12 mouse cellular contexts compared by ENCODE assay signal in genomic region chr11:78828386-78828785, GRCm38 (mm10). TPM values are rescaled to one million over a fixed set of nuclear protein-coding genes. Genes with fewer than 3 reads are reported as not detected.
DNase-seq lines count a peak whose midpoint lies in the region; ATAC-seq and TF ChIP-seq lines count a peak whose summit lies in the region.
"Had no signal": no experiment of that assay in that cellular context is flagged by ENCODE, and none has a peak within 500 bp of the region (broad histone marks: within the 10 kb centered on the region; RNA-seq: fewer than 3 reads in every experiment).

No protein-coding gene starts in this region.

- 0 out of 2 replicates have a peak, but pooled peaks cover 11% of the 10 kb centered on the region for H3K4me1 ChIP-seq in forebrain, postnatal 0 days (ENCODE audit: insufficient read depth)
- H3K4me1 ChIP-seq in forebrain, embryonic 12.5 days: peaks cover 42% of the 10 kb centered on the region
- peaks cover 3% of the 10 kb centered on the region; the same call in 1 of the 2 replicates for H3K4me1 ChIP-seq in lung, embryonic 14.5 days (ENCODE audit: insufficient read depth)

- no peak overlapping the region for H3K4me2 ChIP-seq in forebrain, postnatal 0 days (ENCODE audit: low read depth)
- no peak overlapping the region for H3K4me2 ChIP-seq in forebrain, embryonic 12.5 days
- H3K4me2 ChIP-seq in lung, embryonic 14.5 days: no peak overlapping the region
- H3K4me2 ChIP-seq: heart, embryonic 15.5 days had no signal

- H3K27me3 ChIP-seq in forebrain, postnatal 0 days (ENCODE audit: insufficient read depth, low read length): no peaks in the 10 kb centered on the region
- no peaks in the 10 kb centered on the region for H3K27me3 ChIP-seq in forebrain, embryonic 12.5 days
- H3K27me3 ChIP-seq in lung, embryonic 14.5 days (ENCODE audit: insufficient read depth, low read length): no peaks in the 10 kb centered on the region
- H3K27me3 ChIP-seq: heart, embryonic 15.5 days had no signal

- no peak for ATAC-seq in forebrain, postnatal 0 days
- no peak for ATAC-seq in forebrain, embryonic 12.5 days (ENCODE audit: low FRiP score)
- ATAC-seq in lung, embryonic 14.5 days (ENCODE audit: insufficient read depth): no peak

- WGBS in forebrain, postnatal 0 days: 39% methylated on average over 2 of the region's 2 CpGs
- WGBS in forebrain, embryonic 12.5 days: 44% methylated on average over 2 of the region's 2 CpGs
- WGBS in lung, embryonic 14.5 days: 34% methylated on average over 2 of the region's 2 CpGs

- no peaks in the 10 kb centered on the region for H3K36me3 ChIP-seq in forebrain, postnatal 0 days (ENCODE audit: insufficient read depth)
- no peaks in the 10 kb centered on the region for H3K36me3 ChIP-seq in forebrain, embryonic 12.5 days (replicated peaks)
- H3K36me3 ChIP-seq in lung, embryonic 14.5 days (ENCODE audit: insufficient read depth): no peaks in the 10 kb centered on the region
- H3K36me3 ChIP-seq: heart, embryonic 15.5 days had no signal

- DNase-seq in forebrain, postnatal 0 days: peak; percentile 62
- DNase-seq in lung, embryonic 14.5 days: peak; percentile 66
- DNase-seq in lung, postnatal 25 days (ENCODE audit: low spot score): no peak
- peak; percentile 33 to 56 for DNase-seq in kidney, adult 8-10 months
- DNase-seq in T-cell, adult 2 months (ENCODE audit: low spot score): no peak
- DNase-seq in layer of hippocampus, postnatal 14 days (ENCODE audit: low spot score in 2 of 2): no peak
- no peak for DNase-seq in frontal cortex, postnatal 10 days (ENCODE audit: low spot score in 2 of 2)
- DNase-seq: right cerebral cortex, adult 18-20 months; thymus, postnatal 4 days had no signal

- H3K9me3 ChIP-seq in forebrain, postnatal 0 days (ENCODE audit: low read length): no peaks in the 10 kb centered on the region
- no peaks in the 10 kb centered on the region for H3K9me3 ChIP-seq in forebrain, embryonic 12.5 days
- H3K9me3 ChIP-seq in lung, embryonic 14.5 days (ENCODE audit: low read depth, low read length): no peaks in the 10 kb centered on the region
- H3K9me3 ChIP-seq: G1E; heart, embryonic 15.5 days had no signal

- no peak overlapping the region for H3K9ac ChIP-seq in forebrain, postnatal 0 days
- no peak overlapping the region for H3K9ac ChIP-seq in forebrain, embryonic 12.5 days
- no peak overlapping the region for H3K9ac ChIP-seq in lung, embryonic 14.5 days
- H3K9ac ChIP-seq: heart, embryonic 15.5 days had no signal

- no peak overlapping the region for H3K4me3 ChIP-seq in forebrain, postnatal 0 days (ENCODE audit: low read depth, low read length)
- no peak overlapping the region for H3K4me3 ChIP-seq in forebrain, embryonic 12.5 days (replicated peaks)
- no peak overlapping the region for H3K4me3 ChIP-seq in lung, embryonic 14.5 days (ENCODE audit: low read depth, low read length)
- H3K4me3 ChIP-seq: heart, embryonic 15.5 days had no signal

- no peak overlapping the region for H3K27ac ChIP-seq in forebrain, postnatal 0 days (ENCODE audit: low read depth, low read length)
- H3K27ac ChIP-seq in forebrain, embryonic 12.5 days: no peak overlapping the region
- no peak overlapping the region for H3K27ac ChIP-seq in lung, embryonic 14.5 days (ENCODE audit: low read depth)

- peak; percentile 75 for TF ChIP-seq CTCF in forebrain, postnatal 0 days (IDR thresholded peaks at IDR 0.05; ENCODE audit: low read depth)
- peak; percentile 59 for TF ChIP-seq CTCF in lung, embryonic 14.5 days (IDR thresholded peaks at IDR 0.05; ENCODE audit: low read depth)

RNA-seq across cellular contexts. Expression of gene Lyrm9, which starts 2.0 kb away (rescaled TPM):
- 24.4 and 40.2 TPM in 2 replicates for total RNA-seq in forebrain, postnatal 0 days (2014; rRNA removed)
- polyA plus RNA-seq in forebrain, postnatal 0 days (2015; fragmentation: Nextera tagmentation; extraction: Ambion mirVana): 37.8 and 41.5 TPM in 2 replicates
- polyA plus RNA-seq in forebrain, embryonic 12.5 days (2016; fragmentation: Nextera tagmentation; extraction: Ambion mirVana): 24.8 and 26.0 TPM in 2 replicates
- polyA plus RNA-seq in lung, embryonic 14.5 days (2014; fragmentation: Nextera tagmentation; extraction: Ambion mirVana): 13.9 and 14.8 TPM in 2 replicates
- 10 to 100 TPM; 19.4 to 22.0 TPM for total RNA-seq in layer of hippocampus, postnatal 14 days (2021)

Comparison
In these comparisons a context has a peak if more than half of its experiments do, and no peak if none do; other contexts are left out.
1. DNase-seq: peak in forebrain, postnatal 0 days (single experiment), lung, embryonic 14.5 days (single experiment) and kidney, adult 8-10 months (2 of 2); none in lung, postnatal 25 days (single experiment), T-cell, adult 2 months (single experiment), layer of hippocampus, postnatal 14 days (0 of 2) and frontal cortex, postnatal 10 days (0 of 2).